Mouse (Mus musculus): ENCODE results near the gene Rgs9. TPM values are rescaled to one million over a fixed set of nuclear protein-coding genes. Genes with fewer than 3 reads are reported as not detected.
"Not testable (repeated sequence)": the region's sequence is repeated elsewhere in the genome, so short reads cannot be mapped to it uniquely, and the experiment has no call there.

Rgs9 gene
- polyA plus RNA-seq, 1 experiment from 2014 or later: 1.4 TPM

GRCm38 (mm10) chr11:109319946-109320345 is 22.0 kb upstream of the Rgs9 start:
- peaks cover 3% of the 10 kb centered on the region; the same call in 1 of the 2 replicates for H3K27me3 ChIP-seq (ENCODE audit: control insufficient read depth, insufficient read depth, low read length)
- no peak overlapping the region for H3K4me2 ChIP-seq (ENCODE audit: low read depth, low read length)
- H3K4me1 ChIP-seq (ENCODE audit: control insufficient read depth, insufficient read depth, low read length): no peaks in the 10 kb centered on the region
- H3K27ac ChIP-seq (ENCODE audit: low read length): no peak overlapping the region
- H3K9ac ChIP-seq (ENCODE audit: low read length): no peak overlapping the region
- 81% methylated on average over 5 of the region's 5 CpGs for WGBS
- no peaks in the 10 kb centered on the region for H3K36me3 ChIP-seq (ENCODE audit: control insufficient read depth, insufficient read depth)
- no peak for ATAC-seq (replicated peaks; ENCODE audit: extremely low read depth, insufficient read depth, low FRiP score)
- H3K9me3 ChIP-seq (replicated peaks; ENCODE audit: control insufficient read depth, low read length): no peaks in the 10 kb centered on the region
- no peak overlapping the region for H3K4me3 ChIP-seq (ENCODE audit: low read length)

- ATAC-seq (replicated peaks; ENCODE audit: extremely low read depth, insufficient read depth, low FRiP score): no peak
- no peaks in the 10 kb centered on the region for H3K9me3 ChIP-seq (replicated peaks; ENCODE audit: control insufficient read depth, low read length)
- no peaks in the 10 kb centered on the region for H3K36me3 ChIP-seq (ENCODE audit: control insufficient read depth, insufficient read depth)
- H3K9ac ChIP-seq (ENCODE audit: low read length): no peak overlapping the region
- WGBS: 84% methylated on average over 4 of the region's 4 CpGs
- no peak overlapping the region for H3K4me2 ChIP-seq (ENCODE audit: low read depth, low read length)
- H3K4me1 ChIP-seq (ENCODE audit: control insufficient read depth, insufficient read depth, low read length): no peaks in the 10 kb centered on the region
- no peak overlapping the region for H3K27ac ChIP-seq (ENCODE audit: low read length)
- peaks cover 4% of the 10 kb centered on the region; the same call in 1 of the 2 replicates for H3K27me3 ChIP-seq (ENCODE audit: control insufficient read depth, insufficient read depth, low read length)
- H3K4me3 ChIP-seq (ENCODE audit: low read length): no peak overlapping the region
Measured at GRCm38 (mm10) chr11:109319471-109319870, 21.5 kb upstream of the Rgs9 start.

DNA sequence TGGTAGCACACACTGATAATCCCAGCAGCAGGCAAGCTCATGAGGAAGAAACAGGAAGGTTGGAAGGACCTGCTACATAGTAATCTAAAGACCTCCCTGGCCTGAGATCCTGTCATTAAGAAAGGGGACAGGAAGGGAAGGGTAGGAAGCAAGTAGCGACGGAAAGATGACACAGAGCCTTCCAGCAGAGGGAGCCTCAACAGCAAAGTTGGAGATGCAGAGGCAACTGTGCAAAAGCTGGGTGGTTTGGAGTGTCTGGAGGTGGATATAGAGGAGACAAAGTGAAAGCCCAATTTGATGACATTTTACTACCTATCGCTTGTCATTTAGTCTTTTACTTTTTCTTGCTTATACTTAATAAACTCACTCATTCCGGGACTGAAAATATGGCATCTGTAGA is 19.0 kb upstream of the Rgs9 start:
- Histone ChIP-seq H3K4me3 (ENCODE audit: low read length) (no peak overlapping the region), H3K4me1 (ENCODE audit: control insufficient read depth, insufficient read depth, low read length) (no peaks in the 10 kb centered on the region), H3K9ac (ENCODE audit: low read length) (no peak overlapping the region), H3K36me3 (ENCODE audit: control insufficient read depth, insufficient read depth) (no peaks in the 10 kb centered on the region), H3K27ac (ENCODE audit: low read length) (no peak overlapping the region), H3K9me3 (replicated peaks; ENCODE audit: control insufficient read depth, low read length) (no peaks in the 10 kb centered on the region), H3K27me3 (ENCODE audit: control insufficient read depth, insufficient read depth, low read length) (peaks cover 16% of the 10 kb centered on the region), H3K4me2 (ENCODE audit: low read depth, low read length) (no peak overlapping the region)
- ATAC-seq (replicated peaks; ENCODE audit: extremely low read depth, insufficient read depth, low FRiP score): no peak
- WGBS: 36% methylated on average over 4 of the region's 4 CpGs

DNA sequence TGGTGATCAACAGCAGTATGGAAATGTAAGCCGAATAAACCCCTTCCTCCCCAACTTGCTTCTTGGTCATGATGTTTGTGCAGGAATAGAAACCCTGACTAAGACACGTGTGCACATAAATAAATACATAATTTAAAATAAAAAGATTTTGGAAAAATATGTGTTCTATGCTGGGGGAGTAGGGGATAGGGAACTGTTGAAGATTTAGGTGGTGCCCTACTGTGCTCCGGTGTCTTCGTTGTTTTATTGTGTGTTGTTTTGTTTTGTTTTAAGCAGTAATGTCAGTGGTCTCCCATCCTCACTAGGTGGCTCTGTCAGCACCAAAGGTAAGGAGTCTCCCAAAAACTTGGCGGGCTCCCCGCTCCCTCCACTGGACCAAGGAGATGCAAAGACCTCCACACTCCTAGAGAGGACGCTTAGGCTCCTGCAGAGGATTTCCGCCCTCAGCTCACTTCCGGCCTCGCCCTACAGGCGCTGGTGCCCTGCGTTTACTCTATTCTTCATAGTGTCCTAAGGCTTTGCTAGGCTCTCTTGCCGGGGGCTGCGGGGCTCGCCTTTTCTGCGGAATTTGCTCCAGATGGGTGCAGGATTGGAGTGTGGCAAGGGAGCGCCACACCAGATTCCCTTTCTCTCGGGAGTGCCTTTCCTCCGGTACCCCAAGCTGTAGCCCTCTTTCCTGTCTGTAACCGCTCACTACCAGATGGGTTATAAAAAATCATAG is 14.1 kb upstream of the Rgs9 start:
- Histone ChIP-seq H3K4me2 (ENCODE audit: low read depth, low read length) (peak overlapping the region; percentile 80), H3K9me3 (replicated peaks; ENCODE audit: control insufficient read depth, low read length) (no peaks in the 10 kb centered on the region), H3K4me3 (ENCODE audit: low read length) (peak overlapping the region; percentile 83), H3K36me3 (ENCODE audit: control insufficient read depth, insufficient read depth) (no peaks in the 10 kb centered on the region), H3K9ac (ENCODE audit: low read length) (peak overlapping the region; percentile 89), H3K27ac (ENCODE audit: low read length) (peak overlapping the region; percentile 45; the same call in 1 of the 2 replicates), H3K4me1 (ENCODE audit: control insufficient read depth, insufficient read depth, low read length) (no peaks in the 10 kb centered on the region), H3K27me3 (ENCODE audit: control insufficient read depth, insufficient read depth, low read length) (peaks cover 16% of the 10 kb centered on the region)
- WGBS: 15% methylated on average over 20 of the region's 20 CpGs
- ATAC-seq (replicated peaks; ENCODE audit: extremely low read depth, insufficient read depth, low FRiP score): peak; percentile 83

DNA sequence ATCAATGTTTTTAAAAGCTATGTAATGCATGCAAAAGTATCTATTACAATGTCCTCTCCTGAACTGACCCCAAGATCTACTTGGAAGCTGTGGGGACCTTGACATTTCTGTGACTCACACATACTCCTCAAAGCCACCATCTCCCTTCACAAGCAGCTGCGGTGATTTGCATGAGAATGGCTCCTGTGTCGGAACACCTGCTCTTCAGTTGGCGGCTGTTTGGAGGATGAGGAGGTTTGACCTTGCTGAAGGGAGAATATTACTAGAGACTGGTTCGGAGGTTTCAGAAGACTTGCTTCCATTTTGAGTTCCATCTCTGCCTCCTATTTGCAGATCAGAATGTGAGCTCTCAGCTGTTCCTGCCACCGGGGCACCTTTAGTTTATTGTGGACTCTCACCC is 7.8 kb upstream of the Rgs9 start:
- no peak overlapping the region for H3K9ac ChIP-seq (ENCODE audit: low read length)
- ATAC-seq (replicated peaks; ENCODE audit: extremely low read depth, insufficient read depth, low FRiP score): no peak
- H3K36me3 ChIP-seq (ENCODE audit: control insufficient read depth, insufficient read depth): no peaks in the 10 kb centered on the region
- no peak overlapping the region for H3K4me3 ChIP-seq (ENCODE audit: low read length)
- H3K27ac ChIP-seq (ENCODE audit: low read length): no peak overlapping the region
- WGBS: 82% methylated on average over 5 of the region's 5 CpGs
- no peaks in the 10 kb centered on the region for H3K9me3 ChIP-seq (replicated peaks; ENCODE audit: control insufficient read depth, low read length)
- no peaks in the 10 kb centered on the region for H3K27me3 ChIP-seq (ENCODE audit: control insufficient read depth, insufficient read depth, low read length)
- no peak overlapping the region for H3K4me2 ChIP-seq (ENCODE audit: low read depth, low read length)
- H3K4me1 ChIP-seq (ENCODE audit: control insufficient read depth, insufficient read depth, low read length): no peaks in the 10 kb centered on the region

- Histone ChIP-seq H3K9ac (ENCODE audit: low read length) (no peak overlapping the region), H3K9me3 (replicated peaks; ENCODE audit: control insufficient read depth, low read length) (no peaks in the 10 kb centered on the region), H3K4me3 (ENCODE audit: low read length) (no peak overlapping the region), H3K4me2 (ENCODE audit: low read depth, low read length) (no peak overlapping the region), H3K27me3 (ENCODE audit: control insufficient read depth, insufficient read depth, low read length) (no peaks in the 10 kb centered on the region), H3K27ac (ENCODE audit: low read length) (no peak overlapping the region), H3K36me3 (ENCODE audit: control insufficient read depth, insufficient read depth) (no peaks in the 10 kb centered on the region), H3K4me1 (ENCODE audit: control insufficient read depth, insufficient read depth, low read length) (peaks cover 3% of the 10 kb centered on the region)
- WGBS: 38% methylated on average over 4 of the region's 4 CpGs
- ATAC-seq (replicated peaks; ENCODE audit: extremely low read depth, insufficient read depth, low FRiP score): no peak
Measured at GRCm38 (mm10) chr11:109302338-109302737, 4.4 kb upstream of the Rgs9 start.

- H3K27ac ChIP-seq (ENCODE audit: low read length): no peak overlapping the region
- H3K4me3 ChIP-seq (ENCODE audit: low read length): no peak overlapping the region
- no peak for ATAC-seq (replicated peaks; ENCODE audit: extremely low read depth, insufficient read depth, low FRiP score)
- no peaks in the 10 kb centered on the region for H3K9me3 ChIP-seq (replicated peaks; ENCODE audit: control insufficient read depth, low read length)
- H3K36me3 ChIP-seq (ENCODE audit: control insufficient read depth, insufficient read depth): no peaks in the 10 kb centered on the region
- peaks cover 3% of the 10 kb centered on the region for H3K4me1 ChIP-seq (ENCODE audit: control insufficient read depth, insufficient read depth, low read length)
- no peak overlapping the region for H3K9ac ChIP-seq (ENCODE audit: low read length)
- 82% methylated on average over 7 of the region's 7 CpGs for WGBS
- 0 out of 2 replicates have a peak, but pooled peaks cover 5% of the 10 kb centered on the region for H3K27me3 ChIP-seq (ENCODE audit: control insufficient read depth, insufficient read depth, low read length)
- H3K4me2 ChIP-seq (ENCODE audit: low read depth, low read length): no peak overlapping the region
Measured at GRCm38 (mm10) chr11:109297031-109297430, 898 bp downstream of the Rgs9 start.

GRCm38 (mm10) chr11:109292056-109292455 is 5.9 kb downstream of the Rgs9 start:
- no peak overlapping the region for H3K4me3 ChIP-seq (ENCODE audit: low read length)
- no peak overlapping the region for H3K4me2 ChIP-seq (ENCODE audit: low read depth, low read length)
- 0 out of 2 replicates have a peak, but pooled peaks cover 5% of the 10 kb centered on the region for H3K27me3 ChIP-seq (ENCODE audit: control insufficient read depth, insufficient read depth, low read length)
- no peaks in the 10 kb centered on the region for H3K36me3 ChIP-seq (ENCODE audit: control insufficient read depth, insufficient read depth)
- H3K27ac ChIP-seq (ENCODE audit: low read length): no peak overlapping the region
- ATAC-seq (replicated peaks; ENCODE audit: extremely low read depth, insufficient read depth, low FRiP score): no peak
- no peaks in the 10 kb centered on the region for H3K9me3 ChIP-seq (replicated peaks; ENCODE audit: control insufficient read depth, low read length)
- 68% methylated on average over 3 of the region's 3 CpGs for WGBS
- H3K4me1 ChIP-seq (ENCODE audit: control insufficient read depth, insufficient read depth, low read length): no peaks in the 10 kb centered on the region
- H3K9ac ChIP-seq (ENCODE audit: low read length): no peak overlapping the region

DNA sequence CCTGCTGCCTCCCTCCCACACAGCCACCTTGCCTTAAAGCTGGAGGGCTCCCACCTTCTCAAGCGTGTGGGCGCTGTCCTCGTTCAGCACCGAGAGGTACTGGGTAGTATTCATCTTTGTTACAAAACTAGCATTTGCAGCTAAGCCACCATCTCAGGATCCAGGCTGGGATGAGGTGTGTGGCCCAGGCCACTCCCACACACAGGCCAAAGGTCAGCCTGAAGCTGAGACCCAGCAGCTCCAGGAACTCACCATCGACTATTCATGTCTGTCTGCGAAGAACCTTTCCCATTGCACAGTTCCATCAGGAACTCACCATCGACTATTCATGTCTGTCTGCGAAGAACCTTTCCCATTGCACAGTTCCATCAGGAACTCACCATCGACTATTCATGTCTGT is 8.6 kb downstream of the Rgs9 start:
- not testable (repeated sequence) for H3K27ac ChIP-seq (ENCODE audit: low read length); H3K9ac ChIP-seq (ENCODE audit: low read length); H3K4me1 ChIP-seq (ENCODE audit: control insufficient read depth, insufficient read depth, low read length); H3K36me3 ChIP-seq (ENCODE audit: control insufficient read depth, insufficient read depth); H3K4me2 ChIP-seq (ENCODE audit: low read depth, low read length); H3K9me3 ChIP-seq (replicated peaks; ENCODE audit: control insufficient read depth, low read length); ATAC-seq (replicated peaks; ENCODE audit: extremely low read depth, insufficient read depth, low FRiP score); H3K4me3 ChIP-seq (ENCODE audit: low read length); H3K27me3 ChIP-seq (ENCODE audit: control insufficient read depth, insufficient read depth, low read length)
- 85% methylated on average over 9 of the region's 9 CpGs for WGBS
